Mouse (Mus musculus) gastrocnemius, adult 8-10 months (tissue): ENCODE data around the gene Tmem221. TPM values are rescaled to one million over a fixed set of nuclear protein-coding genes. Genes with fewer than 3 reads are reported as not detected.

Source experiments
- DNase-seq, 2 experiments: peaks; one replicate each; pipeline ENCODE4 v3.0.0; 2022; ENCODE audit warnings: low spot score in 2 of 2
- total RNA-seq, 4 experiments: library from RNA; stranded (reverse); gene quantifications; 2 replicates each; pipeline ENCODE4 v1.2.4; 2022

Tmem221 gene
- total RNA-seq, 4 experiments from 2014 or later = not detected

- no peak for DNase-seq
These were observed 45.5 kb downstream of the Tmem221 start for GRCm38 (mm10) chr8:71513018-71513754.

- no peak for DNase-seq
These were observed 47.0 kb downstream of the Tmem221 start, which contains the start of gene Plvap for GRCm38 (mm10) chr8:71511644-71512043. TSS of gene Plvap (minus strand) at chr8:71511752.

GRCm38 (mm10) chr8:71509316-71509715 is 49.4 kb downstream of the Tmem221 start:
- no peak for DNase-seq

GRCm38 (mm10) chr8:71507589-71508104 is 51.0 kb downstream of the Tmem221 start:
- peak; percentile 74 to 84 for DNase-seq

- no peak for DNase-seq
These were observed 52.7 kb downstream of the Tmem221 start for GRCm38 (mm10) chr8:71505979-71506378.

- no peak for DNase-seq
These were observed 53.3 kb downstream of the Tmem221 start for GRCm38 (mm10) chr8:71505326-71505725.

- DNase-seq = no peak
These were observed 54.3 kb downstream of the Tmem221 start for GRCm38 (mm10) chr8:71504349-71504748.

Other genes with a start within 250 kb of the Tmem221 start
- 100 to 1,000 TPM in 2 of 4 experiments, 10 to 100 TPM in 2; 90.5 to 106 (median 100) TPM for gene Use1, start 192.0 kb downstream of the Tmem221 start, total RNA-seq
- gene Ocel1, start 187.6 kb downstream of the Tmem221 start, total RNA-seq = 1 to 10 TPM; 5.0 to 6.0 (median 5.8) TPM
- gene Nr2f6, start 176.9 kb downstream of the Tmem221 start, total RNA-seq = 10 to 100 TPM; 19.9 to 23.3 (median 20.9) TPM
- gene Ushbp1, start 163.1 kb downstream of the Tmem221 start, total RNA-seq = 1 to 10 TPM; 3.5 to 6.3 (median 4.5) TPM
- 10 to 100 TPM; 68.5 to 73.4 (median 70.8) TPM for gene Babam1, start 162.0 kb downstream of the Tmem221 start, total RNA-seq
- not detected for gene Ankle1, start 152.9 kb downstream of the Tmem221 start, total RNA-seq
- 10 to 100 TPM; 22.3 to 28.9 (median 26.3) TPM for gene Abhd8, start 95.2 kb downstream of the Tmem221 start, total RNA-seq
- 10 to 100 TPM; 63.4 to 72.1 (median 68.8) TPM for gene Mrpl34, start 93.9 kb downstream of the Tmem221 start, total RNA-seq
- 10 to 100 TPM; 24.5 to 31.8 (median 26.5) TPM for gene Dda1, start 89.7 kb downstream of the Tmem221 start, total RNA-seq
- gene Ano8, start 72.9 kb downstream of the Tmem221 start, total RNA-seq = 10 to 100 TPM; 15.4 to 16.5 (median 15.9) TPM
- 10 to 100 TPM in 3 of 4 experiments, 1 to 10 TPM in 1; 9.5 to 11.2 (median 10.5) TPM for gene Gtpbp3, start 70.8 kb downstream of the Tmem221 start, total RNA-seq
- 1 to 10 TPM; 6.6 to 9.5 (median 8.2) TPM for gene Plvap, start 47.1 kb downstream of the Tmem221 start, total RNA-seq
- gene Ccdc194, start 33.2 kb downstream of the Tmem221 start, total RNA-seq = not detected
- gene Bst2, start 21.4 kb downstream of the Tmem221 start, total RNA-seq = 1 to 10 TPM; 4.7 to 9.2 (median 7.6) TPM
- gene Mvb12a, start 15.9 kb downstream of the Tmem221 start, total RNA-seq = 10 to 100 TPM; 17.7 to 28.7 (median 23.4) TPM
- gene Nxnl1, start 7.7 kb upstream of the Tmem221 start, total RNA-seq = under 1 TPM in 2 of 4 experiments, not detected in 2; 0.09 to 0.13 TPM
- 10 to 100 TPM; 70.7 to 88.1 (median 80.5) TPM for gene Slc27a1, start 10.0 kb upstream of the Tmem221 start, total RNA-seq
- gene Pgls, start 33.3 kb upstream of the Tmem221 start, total RNA-seq = 10 to 100 TPM; 19.3 to 22.8 (median 21.2) TPM
- under 1 TPM; 0.27 to 0.63 (median 0.40) TPM for gene Fam129c, start 38.8 kb upstream of the Tmem221 start, total RNA-seq
- 10 to 100 TPM; 36.6 to 45.2 (median 38.1) TPM for gene Colgalt1, start 52.1 kb upstream of the Tmem221 start, total RNA-seq
- gene Unc13a, start 112.9 kb upstream of the Tmem221 start, total RNA-seq = under 1 TPM in 3 of 4 experiments, not detected in 1; 0.10 to 0.21 (median 0.20) TPM
- 1 to 10 TPM; 1.4 to 2.0 (median 1.6) TPM for gene Jak3, start 117.4 kb upstream of the Tmem221 start, total RNA-seq
- under 1 TPM in 1 of 4 experiments, not detected in 3; 0.54 TPM for gene Insl3, start 130.3 kb upstream of the Tmem221 start, total RNA-seq
- gene B3gnt3, start 142.9 kb upstream of the Tmem221 start, total RNA-seq = 1 to 10 TPM; 1.3 to 1.8 (median 1.5) TPM
- under 1 TPM in 2 of 4 experiments, not detected in 2; 0.08 to 0.65 TPM for gene Fcho1, start 166.8 kb upstream of the Tmem221 start, total RNA-seq